Mouse (Mus musculus): Measurements from ENCODE around the gene Epb41l3. TPM values are rescaled to one million over a fixed set of nuclear protein-coding genes. Genes with fewer than 3 reads are reported as not detected.
A peak's percentile ranks its signal among the peaks of the same experiment; 100 is the strongest.

Gene Epb41l3
- 27.1 and 33.9 TPM in 2 replicates for polyA plus RNA-seq (2011; ENCODE audit: insufficient read depth, insufficient read length, low read depth, missing spikeins)

- TF ChIP-seq EP300 (IDR thresholded peaks at IDR 0.05; ENCODE audit: insufficient read depth, low read depth, low read length) (no peak), CTCF (IDR thresholded peaks at IDR 0.05; ENCODE audit: low read depth, low read length) (no peak), POLR2A (IDR thresholded peaks at IDR 0.05; ENCODE audit: insufficient read depth, low read length) (no peak)
- Histone ChIP-seq H3K9me3 (replicated peaks; ENCODE audit: control insufficient read depth, insufficient read depth, low read length, poor library complexity, severe bottlenecking) (no peaks in the 10 kb centered on the region), H3K4me1 (ENCODE audit: control insufficient read depth, insufficient read depth, low read length) (no peaks in the 10 kb centered on the region), H3K36me3 (ENCODE audit: control insufficient read depth, insufficient read depth, low read length, poor library complexity, severe bottlenecking) (no peaks in the 10 kb centered on the region), H3K4me3 (ENCODE audit: low read depth, low read length) (peak within 1 kb of the TSS; percentile 78), H3K27ac (ENCODE audit: insufficient read depth, low read length) (no peak within 1 kb of the TSS), H3K9ac (ENCODE audit: low read depth, poor library complexity, severe bottlenecking) (peak within 1 kb of the TSS; percentile 50), H3K27me3 (ENCODE audit: control insufficient read depth, insufficient read depth, low read length, poor library complexity, severe bottlenecking) (no peaks in the 10 kb centered on the region; the same call in 1 of the 2 replicates)
Observed at GRCm38 (mm10) chr17:69075501-69076237, at the start of gene Epb41l3. Gene Epb41l3 (plus strand): TSS chr17:69075683.

GRCm38 (mm10) chr17:69038760-69039675, 36.5 kb upstream of the Epb41l3 start:
- Histone ChIP-seq H3K27me3 (ENCODE audit: control insufficient read depth, insufficient read depth, low read length, poor library complexity, severe bottlenecking) (no peaks in the 10 kb centered on the region), H3K36me3 (ENCODE audit: control insufficient read depth, insufficient read depth, low read length, poor library complexity, severe bottlenecking) (no peaks in the 10 kb centered on the region), H3K9me3 (replicated peaks; ENCODE audit: control insufficient read depth, insufficient read depth, low read length, poor library complexity, severe bottlenecking) (no peaks in the 10 kb centered on the region), H3K27ac (ENCODE audit: insufficient read depth, low read length) (no peak overlapping the region), H3K9ac (ENCODE audit: low read depth, poor library complexity, severe bottlenecking) (no peak overlapping the region), H3K4me1 (ENCODE audit: control insufficient read depth, insufficient read depth, low read length) (no peaks in the 10 kb centered on the region), H3K4me3 (ENCODE audit: low read depth, low read length) (no peak overlapping the region)
- no peak for TF ChIP-seq EP300 (IDR thresholded peaks at IDR 0.05; ENCODE audit: insufficient read depth, low read depth, low read length)
- no peak for TF ChIP-seq CTCF (IDR thresholded peaks at IDR 0.05; ENCODE audit: low read depth, low read length)
- TF ChIP-seq POLR2A (IDR thresholded peaks at IDR 0.05; ENCODE audit: insufficient read depth, low read length) = no peak

- H3K9me3 ChIP-seq (replicated peaks; ENCODE audit: control insufficient read depth, insufficient read depth, low read length, poor library complexity, severe bottlenecking) = peaks cover 4% of the 10 kb centered on the region; the same call in 1 of the 2 replicates
- no peak overlapping the region for H3K4me3 ChIP-seq (ENCODE audit: low read depth, low read length)
- no peak overlapping the region for H3K27ac ChIP-seq (ENCODE audit: insufficient read depth, low read length)
- no peaks in the 10 kb centered on the region for H3K36me3 ChIP-seq (ENCODE audit: control insufficient read depth, insufficient read depth, low read length, poor library complexity, severe bottlenecking)
- TF ChIP-seq EP300 (IDR thresholded peaks at IDR 0.05; ENCODE audit: insufficient read depth, low read depth, low read length) = no peak
- TF ChIP-seq POLR2A (IDR thresholded peaks at IDR 0.05; ENCODE audit: insufficient read depth, low read length) = no peak
- no peak overlapping the region for H3K9ac ChIP-seq (ENCODE audit: low read depth, poor library complexity, severe bottlenecking)
- no peaks in the 10 kb centered on the region for H3K27me3 ChIP-seq (ENCODE audit: control insufficient read depth, insufficient read depth, low read length, poor library complexity, severe bottlenecking)
- no peaks in the 10 kb centered on the region for H3K4me1 ChIP-seq (ENCODE audit: control insufficient read depth, insufficient read depth, low read length)
Observed at GRCm38 (mm10) chr17:69041516-69041915, 34.0 kb upstream of the Epb41l3 start.

GRCm38 (mm10) chr17:69048826-69049225, 26.7 kb upstream of the Epb41l3 start:
- H3K4me1 ChIP-seq (ENCODE audit: control insufficient read depth, insufficient read depth, low read length) = no peaks in the 10 kb centered on the region
- peaks cover 4% of the 10 kb centered on the region; the same call in 1 of the 2 replicates for H3K9me3 ChIP-seq (replicated peaks; ENCODE audit: control insufficient read depth, insufficient read depth, low read length, poor library complexity, severe bottlenecking)
- TF ChIP-seq POLR2A (IDR thresholded peaks at IDR 0.05; ENCODE audit: insufficient read depth, low read length) (no peak), EP300 (IDR thresholded peaks at IDR 0.05; ENCODE audit: insufficient read depth, low read depth, low read length) (no peak), CTCF (IDR thresholded peaks at IDR 0.05; ENCODE audit: low read depth, low read length) (no peak)
- no peaks in the 10 kb centered on the region for H3K36me3 ChIP-seq (ENCODE audit: control insufficient read depth, insufficient read depth, low read length, poor library complexity, severe bottlenecking)
- no peak overlapping the region for H3K27ac ChIP-seq (ENCODE audit: insufficient read depth, low read length)
- no peak overlapping the region for H3K4me3 ChIP-seq (ENCODE audit: low read depth, low read length)
- H3K27me3 ChIP-seq (ENCODE audit: control insufficient read depth, insufficient read depth, low read length, poor library complexity, severe bottlenecking) = no peaks in the 10 kb centered on the region
- no peak overlapping the region for H3K9ac ChIP-seq (ENCODE audit: low read depth, poor library complexity, severe bottlenecking)

GRCm38 (mm10) chr17:69054029-69054428, 21.5 kb upstream of the Epb41l3 start:
- TF ChIP-seq POLR2A (IDR thresholded peaks at IDR 0.05; ENCODE audit: insufficient read depth, low read length) (no peak), CTCF (IDR thresholded peaks at IDR 0.05; ENCODE audit: low read depth, low read length) (no peak), EP300 (IDR thresholded peaks at IDR 0.05; ENCODE audit: insufficient read depth, low read depth, low read length) (no peak)
- H3K27ac ChIP-seq (ENCODE audit: insufficient read depth, low read length) = no peak overlapping the region
- H3K4me3 ChIP-seq (ENCODE audit: low read depth, low read length) = no peak overlapping the region
- H3K9me3 ChIP-seq (replicated peaks; ENCODE audit: control insufficient read depth, insufficient read depth, low read length, poor library complexity, severe bottlenecking) = no peaks in the 10 kb centered on the region
- H3K36me3 ChIP-seq (ENCODE audit: control insufficient read depth, insufficient read depth, low read length, poor library complexity, severe bottlenecking) = no peaks in the 10 kb centered on the region
- H3K27me3 ChIP-seq (ENCODE audit: control insufficient read depth, insufficient read depth, low read length, poor library complexity, severe bottlenecking) = no peaks in the 10 kb centered on the region
- H3K9ac ChIP-seq (ENCODE audit: low read depth, poor library complexity, severe bottlenecking) = no peak overlapping the region
- H3K4me1 ChIP-seq (ENCODE audit: control insufficient read depth, insufficient read depth, low read length) = no peaks in the 10 kb centered on the region
